Mouse (Mus musculus): ENCODE measurements around the gene Rpl38.

GRCm38 (mm10) chr11:114669651-114670168, 1.4 kb downstream of the Rpl38 start:
- no peak for TF ChIP-seq CTCF (IDR thresholded peaks at IDR 0.05; ENCODE audit: low read depth)
- TF ChIP-seq EP300 (IDR thresholded peaks at IDR 0.05; ENCODE audit: low read depth): no peak

Measured in heart, postnatal 0 days (tissue).